Mouse (Mus musculus) C3H10T1/2 (cell line): ENCODE data around the gene Klra17. TPM values are rescaled to one million over a fixed set of nuclear protein-coding genes. Genes with fewer than 3 reads are reported as not detected.

Experiments
- polyA plus RNA-seq, 2 experiments: library from polyadenylated mRNA; unstranded; fragments of >200 nt; fragmentation: generic; extraction: Trizol; gene quantifications; one replicate each; pipeline ENCODE4 v1.2.1; 2012; ENCODE audit warnings: missing spikeins in 2 of 2

Gene Klra17
- under 1 TPM in 1 of 2 experiments, not detected in 1; 0.08 TPM for polyA plus RNA-seq

GRCm38 (mm10) chr6:129876549-129876948, at the start of gene Klra17:
TSS of gene Klra17 (minus strand) at chr6:129876672.

DNA sequence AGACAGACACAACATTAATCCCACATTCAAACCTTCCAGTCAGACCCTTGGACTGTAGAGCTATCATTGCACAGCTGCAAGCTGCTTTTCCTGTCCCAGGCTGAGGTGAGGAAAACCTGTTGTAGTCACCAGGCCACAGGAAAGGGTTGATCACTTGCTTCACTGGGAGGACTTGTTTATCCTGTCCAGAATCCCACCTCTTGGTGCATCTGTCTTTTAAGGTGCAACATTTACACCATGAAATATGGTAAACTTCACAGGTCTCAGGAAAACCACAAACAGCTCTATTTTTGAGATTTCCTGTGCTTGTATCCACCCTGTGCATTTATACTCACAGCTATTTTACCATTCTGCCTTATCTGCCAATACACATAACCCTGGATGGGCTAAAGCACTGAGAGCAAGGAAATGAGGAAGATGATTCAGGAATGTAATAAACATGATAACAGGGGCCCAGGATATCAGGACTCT, 41.0 kb upstream of the Klra17 start, which contains the start of gene Klra5:
Gene Klra5 (minus strand): TSS at position 175 of the 471 bp plus-strand sequence.

GRCm38 (mm10) chr6:129862349-129862748, 14.1 kb downstream of the Klra17 start, which contains the start of gene Gm17631:
TSS of gene Gm17631 (plus strand) at chr6:129862649.

DNA sequence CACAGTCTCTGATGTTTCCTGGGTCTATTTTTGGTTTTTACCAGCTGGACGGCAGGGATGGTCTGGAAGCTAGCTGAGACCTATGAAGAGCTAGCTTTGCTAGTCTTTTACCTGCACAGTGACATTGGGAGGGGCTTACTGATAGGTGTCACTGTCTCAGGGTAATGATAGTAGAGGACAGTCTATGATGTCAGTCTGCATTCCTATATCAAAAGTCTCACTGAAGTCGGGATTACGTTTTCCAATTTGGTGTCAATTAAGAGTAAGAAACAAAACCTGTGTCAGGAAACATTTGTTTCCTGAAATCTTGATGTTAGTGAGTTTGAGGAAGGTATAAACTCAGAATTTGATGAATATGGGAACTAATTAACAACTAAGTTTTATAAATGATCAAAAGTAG, 92.3 kb downstream of the Klra17 start, which contains the start of gene Gm156:
Gene Gm156 (minus strand): TSS at position 101 of the 400 bp plus-strand sequence.

Other genes starting within 250 kb of the Klra17 start
- not detected for gene Klrc3, start 233.3 kb downstream of the Klra17 start, polyA plus RNA-seq
- not detected for gene Klrc2, start 216.0 kb downstream of the Klra17 start, polyA plus RNA-seq
- gene Klrc1, start 197.7 kb downstream of the Klra17 start, polyA plus RNA-seq = not detected
- not detected for gene Klri1, start 159.5 kb downstream of the Klra17 start, polyA plus RNA-seq
- gene Klri2, start 136.2 kb downstream of the Klra17 start, polyA plus RNA-seq = not detected
- not detected for gene Gm156, start 92.4 kb downstream of the Klra17 start, polyA plus RNA-seq
- not detected for gene Gm17631, start 14.0 kb downstream of the Klra17 start, polyA plus RNA-seq
- not detected for gene Klra5, start 41.0 kb upstream of the Klra17 start, polyA plus RNA-seq
- gene Klra6, start 150.3 kb upstream of the Klra17 start, polyA plus RNA-seq = not detected
- gene Klra4, start 190.6 kb upstream of the Klra17 start, polyA plus RNA-seq = not detected